Mouse (Mus musculus): ENCODE data around the gene Mmachc. TPM values are rescaled to one million over a fixed set of nuclear protein-coding genes. Genes with fewer than 3 reads are reported as not detected.
"Not testable (repeated sequence)": the region's sequence is repeated elsewhere in the genome, so short reads cannot be mapped to it uniquely, and the experiment has no call there.

The Mmachc gene
- polyA plus RNA-seq, 1 experiment from 2014 or later = 9.9 TPM

DNA sequence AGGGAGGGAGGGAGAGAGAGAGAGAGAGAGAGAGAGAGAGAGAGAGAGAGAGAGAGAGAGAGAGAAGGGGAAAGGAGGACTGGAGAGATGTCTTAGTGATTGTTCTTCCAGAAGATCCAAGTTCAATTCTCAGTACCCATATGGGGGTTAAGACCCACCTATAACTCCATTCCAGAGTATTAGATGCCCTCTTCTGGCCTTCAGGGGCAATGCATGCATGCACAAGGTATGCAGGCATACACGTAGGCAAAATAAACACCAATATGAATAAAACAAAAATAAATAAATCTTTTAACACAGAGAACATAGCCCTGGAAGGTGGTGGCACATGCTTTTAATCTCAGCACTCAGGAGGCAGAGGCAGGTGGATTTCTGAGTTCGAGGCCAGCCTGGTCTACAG, 38.9 kb downstream of the Mmachc start:
- H3K4me3 ChIP-seq (replicated peaks) = no peak overlapping the region
- H3K9me3 ChIP-seq (replicated peaks) = no peaks in the 10 kb centered on the region
- WGBS (ENCODE audit: insufficient replicate concordance) = 37% methylated on average over 2 of the region's 2 CpGs
- no peak for ATAC-seq (ENCODE audit: insufficient read depth)
- peaks cover 23% of the 10 kb centered on the region for H3K4me1 ChIP-seq (replicated peaks)
- H3K9ac ChIP-seq = no peak overlapping the region
- H3K27me3 ChIP-seq = 0 out of 2 replicates have a peak, but pooled peaks cover 6% of the 10 kb centered on the region
- H3K36me3 ChIP-seq (replicated peaks) = no peaks in the 10 kb centered on the region
- no peak overlapping the region for H3K4me2 ChIP-seq
- no peak overlapping the region for H3K27ac ChIP-seq (replicated peaks)

- ATAC-seq (ENCODE audit: insufficient read depth) = no peak
- no peaks in the 10 kb centered on the region for H3K36me3 ChIP-seq (replicated peaks)
- H3K27ac ChIP-seq (replicated peaks) = no peak overlapping the region
Observed at GRCm38 (mm10) chr4:116668145-116668544, 40.1 kb downstream of the Mmachc start.

GRCm38 (mm10) chr4:116666625-116667024, 41.6 kb downstream of the Mmachc start:
- Histone ChIP-seq H3K9me3 (replicated peaks) (no peaks in the 10 kb centered on the region), H3K27me3 (0 out of 2 replicates have a peak, but pooled peaks cover 6% of the 10 kb centered on the region), H3K4me1 (replicated peaks) (0 out of 2 replicates have a peak, but pooled peaks cover 6% of the 10 kb centered on the region), H3K27ac (replicated peaks) (no peak overlapping the region), H3K4me2 (no peak overlapping the region), H3K9ac (no peak overlapping the region), H3K36me3 (replicated peaks) (no peaks in the 10 kb centered on the region), H3K4me3 (replicated peaks) (no peak overlapping the region)
- 40% methylated on average over 4 of the region's 4 CpGs for WGBS (ENCODE audit: insufficient replicate concordance)
- no peak for ATAC-seq (ENCODE audit: insufficient read depth)

More at GRCm38 (mm10) chr4:116668145-116668544, 40.1 kb downstream of the Mmachc start:
- Histone ChIP-seq H3K27me3 (0 out of 2 replicates have a peak, but pooled peaks cover 6% of the 10 kb centered on the region), H3K9me3 (replicated peaks) (no peaks in the 10 kb centered on the region), H3K4me1 (replicated peaks) (peaks cover 16% of the 10 kb centered on the region), H3K4me3 (replicated peaks) (no peak overlapping the region), H3K4me2 (no peak overlapping the region), H3K9ac (no peak overlapping the region)
- 15% methylated on average over 3 of the region's 3 CpGs for WGBS (ENCODE audit: insufficient replicate concordance)

DNA sequence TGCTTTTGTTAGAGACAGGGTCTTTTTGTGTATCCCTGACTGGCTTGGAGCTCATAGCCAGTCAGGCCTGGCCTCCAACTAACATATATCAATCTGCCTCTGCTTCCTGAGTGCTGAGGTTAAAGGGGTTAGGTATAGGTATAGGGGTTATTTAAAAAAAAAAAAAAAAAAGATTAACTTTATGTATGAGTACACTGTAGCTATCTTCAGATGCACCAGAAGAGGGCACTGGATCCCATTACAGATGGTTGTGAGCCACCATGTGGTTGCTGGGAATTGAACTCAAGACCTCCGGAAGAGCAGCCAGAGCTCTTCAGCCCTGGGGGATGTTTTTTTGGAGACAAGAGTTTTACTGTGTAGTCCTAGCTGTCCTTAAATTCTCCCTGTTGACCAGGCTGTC, 46.2 kb downstream of the Mmachc start:
- Histone ChIP-seq H3K27ac (replicated peaks) (no peak overlapping the region), H3K9ac (no peak overlapping the region), H3K36me3 (replicated peaks) (no peaks in the 10 kb centered on the region), H3K4me3 (replicated peaks) (no peak overlapping the region), H3K4me2 (no peak overlapping the region), H3K27me3 (0 out of 2 replicates have a peak, but pooled peaks cover 11% of the 10 kb centered on the region), H3K9me3 (replicated peaks) (no peaks in the 10 kb centered on the region), H3K4me1 (replicated peaks) (peaks cover 7% of the 10 kb centered on the region; the same call in 1 of the 2 replicates)
- ATAC-seq (ENCODE audit: insufficient read depth) = no peak
- WGBS (ENCODE audit: insufficient replicate concordance) = 84% methylated on average over 1 of the region's 1 CpGs

DNA sequence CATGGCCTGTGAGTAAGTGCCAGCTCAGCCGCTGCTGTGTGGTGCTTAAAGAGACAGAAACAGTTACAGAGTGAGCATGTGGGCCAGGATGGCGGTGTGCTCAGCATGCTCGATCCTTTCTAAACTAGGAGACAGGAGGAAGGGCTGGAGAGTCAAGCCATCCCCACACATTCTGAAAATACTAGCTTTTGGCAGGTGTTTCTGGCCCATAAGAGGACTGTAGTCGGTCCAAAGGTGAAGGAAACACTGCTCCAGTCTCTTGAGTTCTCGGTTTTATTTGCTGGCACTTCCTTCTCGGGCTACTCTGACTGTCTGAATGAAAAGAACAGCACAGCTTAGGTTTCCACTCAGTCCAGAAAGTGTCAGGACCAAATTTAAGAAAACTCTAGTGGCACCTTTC, 47.4 kb downstream of the Mmachc start:
- ATAC-seq (ENCODE audit: insufficient read depth) = no peak
- 0 out of 2 replicates have a peak, but pooled peaks cover 5% of the 10 kb centered on the region for H3K27me3 ChIP-seq
- H3K36me3 ChIP-seq (replicated peaks) = no peaks in the 10 kb centered on the region
- H3K4me3 ChIP-seq (replicated peaks) = no peak overlapping the region
- 60% methylated on average over 6 of the region's 6 CpGs for WGBS (ENCODE audit: insufficient replicate concordance)
- H3K9ac ChIP-seq = no peak overlapping the region
- peaks cover 10% of the 10 kb centered on the region for H3K4me1 ChIP-seq (replicated peaks)
- H3K4me2 ChIP-seq = no peak overlapping the region
- H3K27ac ChIP-seq (replicated peaks) = no peak overlapping the region
- no peaks in the 10 kb centered on the region for H3K9me3 ChIP-seq (replicated peaks)

GRCm38 (mm10) chr4:116659916-116660315, 48.3 kb downstream of the Mmachc start:
- H3K36me3 ChIP-seq (replicated peaks); H3K27me3 ChIP-seq; H3K27ac ChIP-seq (replicated peaks); ATAC-seq (ENCODE audit: insufficient read depth); H3K4me2 ChIP-seq; H3K4me3 ChIP-seq (replicated peaks); H3K9me3 ChIP-seq (replicated peaks); H3K9ac ChIP-seq: not testable (repeated sequence)
- peaks cover 20% of the 10 kb centered on the region for H3K4me1 ChIP-seq (replicated peaks)
- WGBS (ENCODE audit: insufficient replicate concordance) = 65% methylated on average over 6 of the region's 6 CpGs

GRCm38 (mm10) chr4:116659474-116659873, 48.7 kb downstream of the Mmachc start:
- peak; percentile 56 for ATAC-seq (ENCODE audit: insufficient read depth)
- H3K36me3 ChIP-seq (replicated peaks) = no peaks in the 10 kb centered on the region

DNA sequence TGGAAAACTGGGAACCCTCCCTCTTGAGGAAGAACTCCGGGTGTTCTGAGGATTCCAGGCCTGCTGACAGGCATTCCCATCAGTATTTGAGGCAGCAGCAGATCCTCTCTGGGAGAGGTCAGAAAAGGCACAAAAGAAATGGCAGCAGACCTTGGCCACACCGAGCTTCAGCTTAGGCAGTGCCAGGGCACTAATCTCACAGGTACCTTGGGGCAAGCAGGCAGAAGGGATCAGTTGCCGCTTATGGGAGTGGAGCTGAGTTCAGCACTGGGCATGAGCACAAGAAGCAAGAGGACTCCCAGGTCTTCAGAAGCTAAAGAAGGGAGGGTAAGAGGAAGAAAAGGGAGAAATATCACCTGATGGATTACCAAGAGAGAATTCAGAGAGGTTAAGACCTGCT, 50.2 kb downstream of the Mmachc start:
- ATAC-seq (ENCODE audit: insufficient read depth) = no peak
- 52% methylated on average over 3 of the region's 3 CpGs for whole genome bisulfite sequencing (ENCODE audit: insufficient replicate concordance)

More at GRCm38 (mm10) chr4:116659474-116659873, 48.7 kb downstream of the Mmachc start:
- Histone ChIP-seq H3K9me3 (replicated peaks) (no peaks in the 10 kb centered on the region), H3K4me3 (replicated peaks) (no peak overlapping the region), H3K4me2 (no peak overlapping the region), H3K4me1 (replicated peaks) (peaks cover 22% of the 10 kb centered on the region), H3K9ac (no peak overlapping the region), H3K27me3 (0 out of 2 replicates have a peak, but pooled peaks cover 5% of the 10 kb centered on the region), H3K27ac (replicated peaks) (no peak overlapping the region; the same call in 1 of the 2 replicates)
- WGBS (ENCODE audit: insufficient replicate concordance) = 51% methylated on average over 2 of the region's 2 CpGs

DNA sequence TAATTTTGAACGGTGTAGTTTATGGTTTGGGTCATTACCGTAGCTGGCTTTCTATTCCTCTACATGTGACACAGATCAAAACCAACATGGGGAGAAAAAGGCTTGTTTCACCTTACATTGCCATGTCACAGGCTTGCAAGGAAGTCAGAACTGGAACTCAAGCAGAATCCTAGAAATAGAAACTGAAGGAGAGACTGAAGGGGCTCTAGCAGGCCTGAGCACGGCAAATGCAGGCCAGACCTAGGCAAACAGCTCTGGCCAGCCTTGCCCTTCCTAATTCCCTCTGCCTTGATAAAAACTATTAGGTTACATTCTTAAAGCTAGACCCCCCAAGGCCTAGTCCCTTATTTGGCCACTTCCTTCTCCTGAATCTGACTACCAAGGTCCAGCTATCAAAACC, 52.5 kb downstream of the Mmachc start:
- Histone ChIP-seq H3K9me3 (replicated peaks) (no peaks in the 10 kb centered on the region), H3K4me2 (no peak overlapping the region), H3K27ac (replicated peaks) (no peak overlapping the region; the same call in 1 of the 2 replicates), H3K9ac (no peak overlapping the region), H3K4me1 (replicated peaks) (peaks cover 31% of the 10 kb centered on the region), H3K27me3 (0 out of 2 replicates have a peak, but pooled peaks cover 5% of the 10 kb centered on the region), H3K4me3 (replicated peaks) (no peak overlapping the region), H3K36me3 (replicated peaks) (no peaks in the 10 kb centered on the region)
- no peak for ATAC-seq (ENCODE audit: insufficient read depth)
- 59% methylated on average over 3 of the region's 3 CpGs for WGBS (ENCODE audit: insufficient replicate concordance)

More for the DNA sequence above, 50.2 kb downstream of the Mmachc start:
- Histone ChIP-seq H3K4me3 (replicated peaks) (no peak overlapping the region), H3K9ac (no peak overlapping the region), H3K36me3 (replicated peaks) (no peaks in the 10 kb centered on the region), H3K27ac (replicated peaks) (no peak overlapping the region), H3K9me3 (replicated peaks) (no peaks in the 10 kb centered on the region), H3K4me2 (no peak overlapping the region), H3K27me3 (0 out of 2 replicates have a peak, but pooled peaks cover 5% of the 10 kb centered on the region), H3K4me1 (replicated peaks) (peaks cover 22% of the 10 kb centered on the region)

DNA sequence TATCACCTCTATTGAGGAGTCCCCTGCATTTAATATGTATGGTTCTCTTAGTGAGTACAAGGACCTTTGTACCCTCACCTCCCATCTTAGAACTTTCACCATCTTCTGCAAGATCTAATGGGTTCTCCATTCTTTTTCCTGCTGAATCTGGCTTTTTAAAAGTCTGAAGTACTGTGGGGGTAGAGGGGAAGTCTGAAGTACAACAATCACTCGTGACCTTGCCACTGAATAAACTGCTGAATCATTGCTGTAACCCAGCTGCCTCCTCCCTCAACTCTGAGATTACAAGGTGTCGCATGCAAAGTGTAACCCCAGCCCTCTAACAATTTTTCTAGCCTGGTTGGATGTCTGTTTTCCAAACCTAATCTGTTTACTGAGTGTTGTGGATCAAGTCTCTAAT, 53.1 kb downstream of the Mmachc start:
- H3K4me2 ChIP-seq = no peak overlapping the region
- no peaks in the 10 kb centered on the region for H3K9me3 ChIP-seq (replicated peaks)
- H3K27ac ChIP-seq (replicated peaks) = no peak overlapping the region
- 0 out of 2 replicates have a peak, but pooled peaks cover 5% of the 10 kb centered on the region for H3K27me3 ChIP-seq
- no peak overlapping the region for H3K4me3 ChIP-seq (replicated peaks)
- 7% methylated on average over 2 of the region's 2 CpGs for WGBS (ENCODE audit: insufficient replicate concordance)
- ATAC-seq (ENCODE audit: insufficient read depth) = no peak
- no peaks in the 10 kb centered on the region for H3K36me3 ChIP-seq (replicated peaks)
- no peak overlapping the region for H3K9ac ChIP-seq
- peaks cover 36% of the 10 kb centered on the region for H3K4me1 ChIP-seq (replicated peaks)

DNA sequence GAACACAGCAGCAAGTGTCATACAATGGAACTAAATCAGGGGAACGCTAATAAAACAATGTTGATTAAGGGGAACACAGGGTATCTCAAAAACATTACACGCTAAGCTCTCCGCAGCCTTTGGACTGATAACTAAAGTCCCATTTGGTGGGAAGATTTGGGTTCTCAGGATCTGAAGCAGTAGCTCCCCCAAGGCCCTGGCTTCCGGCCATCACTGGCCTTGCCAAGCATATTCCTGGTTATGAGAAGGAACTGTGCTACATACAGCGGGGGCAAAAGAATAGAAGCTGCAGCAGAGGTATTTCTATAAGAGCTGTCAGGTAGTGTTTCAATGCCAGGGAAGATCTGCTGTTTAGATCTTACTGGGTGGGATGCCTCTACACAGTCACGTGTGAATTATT, 55.0 kb downstream of the Mmachc start:
- H3K4me3 ChIP-seq (replicated peaks) = no peak overlapping the region
- no peak for ATAC-seq (ENCODE audit: insufficient read depth)
- no peaks in the 10 kb centered on the region for H3K27me3 ChIP-seq
- 0 out of 2 replicates have a peak, but pooled peaks cover 10% of the 10 kb centered on the region for H3K36me3 ChIP-seq (replicated peaks)
- H3K4me2 ChIP-seq = no peak overlapping the region
- peaks cover 50% of the 10 kb centered on the region for H3K4me1 ChIP-seq (replicated peaks)
- no peak overlapping the region for H3K27ac ChIP-seq (replicated peaks)
- 78% methylated on average over 6 of the region's 6 CpGs for WGBS (ENCODE audit: insufficient replicate concordance)
- H3K9ac ChIP-seq = no peak overlapping the region
- H3K9me3 ChIP-seq (replicated peaks) = no peaks in the 10 kb centered on the region
